Mouse (Mus musculus): ENCODE measurements around the gene 1700016H13Rik.

DNA sequence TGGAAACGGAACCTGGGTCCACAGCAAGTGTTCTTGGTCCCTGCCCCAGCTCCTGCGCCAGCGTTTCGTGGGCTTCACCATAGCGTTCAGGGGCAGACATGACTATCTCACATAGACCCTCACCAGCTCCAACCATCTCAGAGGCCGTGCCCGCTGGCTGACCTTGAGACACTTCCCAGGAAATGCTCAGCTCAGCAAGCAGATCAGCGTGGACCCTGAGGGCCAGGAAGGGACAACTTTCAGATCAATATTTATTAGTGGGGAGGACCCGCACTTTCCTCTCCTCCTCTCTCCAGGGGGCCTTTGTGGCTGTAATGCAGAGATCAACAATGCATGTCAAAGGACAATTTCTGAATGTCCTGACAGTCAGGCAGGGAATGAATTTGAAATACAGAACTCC, 9.1 kb upstream of the 1700016H13Rik start:
- TF ChIP-seq POLR2A (IDR thresholded peaks at IDR 0.05; ENCODE audit: control insufficient read depth in 1 of 2, insufficient read depth in 1 of 2, low read depth in 1 of 2, low read length in 2 of 2, poor library complexity in 1 of 2), result no peak
- no peak for TF ChIP-seq GATA1 (IDR thresholded peaks at IDR 0.05; ENCODE audit: low read depth, low read length)
- no peak for TF ChIP-seq CTCF (IDR thresholded peaks at IDR 0.05 in 2 of 3, conservative IDR thresholded peaks at IDR 0.05 in 1 of 3; ENCODE audit: control insufficient read depth in 1 of 3, insufficient read depth in 1 of 3, low read depth in 2 of 3, low read length in 3 of 3, poor library complexity in 1 of 3, severe bottlenecking in 1 of 3)
- no peak for TF ChIP-seq ZKSCAN1 (IDR thresholded peaks at IDR 0.05; ENCODE audit: low read depth, low read length)
- TF ChIP-seq RAD21 (IDR thresholded peaks at IDR 0.05; ENCODE audit: low read depth, low read length), result no peak
- TF ChIP-seq E2F4 (IDR thresholded peaks at IDR 0.05; ENCODE audit: borderline replicate concordance, low read depth, low read length), result no peak
- no peak for TF ChIP-seq CHD1 (IDR thresholded peaks at IDR 0.05; ENCODE audit: low read depth, low read length)
- TF ChIP-seq ZNF384 (IDR thresholded peaks at IDR 0.05; ENCODE audit: low read depth, low read length), result no peak
- no peak for TF ChIP-seq ZC3H11A (IDR thresholded peaks at IDR 0.05; ENCODE audit: low read depth, low read length)
- TF ChIP-seq MAFK (IDR thresholded peaks at IDR 0.05; ENCODE audit: borderline replicate concordance, low read depth, low read length), result no peak
- TF ChIP-seq SMC3 (IDR thresholded peaks at IDR 0.05; ENCODE audit: low read depth, low read length), result no peak
